Mouse (Mus musculus) kidney, embryonic 16.5 days (tissue): Measurements from ENCODE around the gene Ubb. TPM values are rescaled to one million over a fixed set of nuclear protein-coding genes. Genes with fewer than 3 reads are reported as not detected.
"Not testable (repeated sequence)": the region's sequence is repeated elsewhere in the genome, so short reads cannot be mapped to it uniquely, and the experiment has no call there.

ENCODE experiments used
- ATAC-seq: fragments of 200-750 bp; cut with Nextera tagmentation; 2 replicates; pipeline ENCODE4 v1.8.0; 2017; ENCODE audit warnings: moderate TSS enrichment; ENCODE audit not compliant: low FRiP score, low TSS enrichment
- H3K27ac ChIP-seq: fragments of 300-500 bp; sonication (generic); 2 replicates; pipeline ENCODE4 v1.5.1; 2014; ENCODE audit warnings: low read length
- H3K27me3 ChIP-seq: fragments of 300-500 bp; sonication (generic); 2 replicates; pipeline ENCODE4 v1.6.1; 2014; ENCODE audit warnings: low read length, control low read depth, mixed read lengths; ENCODE audit not compliant: insufficient read depth
- H3K36me3 ChIP-seq: fragments of 300-500 bp; sonication (generic); 2 replicates; pipeline ENCODE4 v1.6.1; 2014; ENCODE audit warnings: low read length, control low read depth, mixed read lengths; ENCODE audit not compliant: insufficient read depth
- H3K4me1 ChIP-seq: fragments of 300-500 bp; sonication (generic); 2 replicates; pipeline ENCODE4 v1.6.1; 2014; ENCODE audit warnings: low read length, control low read depth, mixed read lengths; ENCODE audit not compliant: insufficient read depth
- H3K4me2 ChIP-seq: fragments of 300-500 bp; sonication (generic); replicated peaks from 2 replicates; pipeline ENCODE4 v1.6.1; 2014; ENCODE audit warnings: low read depth, low read length
- H3K4me3 ChIP-seq: fragments of 300-500 bp; sonication (generic); 2 replicates; pipeline ENCODE4 v1.5.1; 2014; ENCODE audit warnings: mild to moderate bottlenecking, low read length
- H3K9ac ChIP-seq: fragments of 300-500 bp; sonication (generic); replicated peaks from 2 replicates; pipeline ENCODE4 v1.6.1; 2014; ENCODE audit warnings: low read length
- H3K9me3 ChIP-seq: fragments of 300-500 bp; sonication (generic); 2 replicates; pipeline ENCODE4 v1.6.1; 2016; ENCODE audit warnings: low read length, control low read depth
- WGBS: fragments of 180-500 bp; shearing (Covaris S2); extraction: QIAGEN DNeasy Blood & Tissue Kit; methylation state at CpG from one replicate; pipeline ENCODE4 v1.1.7; 2014; 5-methylcytosine and 5-hydroxymethylcytosine counted together
- polyA plus RNA-seq: library from polyadenylated mRNA; unstranded; fragments of >200 nt; fragmentation: Nextera tagmentation; extraction: Ambion mirVana; gene quantifications from 2 replicates; pipeline ENCODE4 v1.2.1, GENCODE M21; 2015

The Ubb gene
- 3,284 and 3,391 TPM in 2 replicates for polyA plus RNA-seq

DNA sequence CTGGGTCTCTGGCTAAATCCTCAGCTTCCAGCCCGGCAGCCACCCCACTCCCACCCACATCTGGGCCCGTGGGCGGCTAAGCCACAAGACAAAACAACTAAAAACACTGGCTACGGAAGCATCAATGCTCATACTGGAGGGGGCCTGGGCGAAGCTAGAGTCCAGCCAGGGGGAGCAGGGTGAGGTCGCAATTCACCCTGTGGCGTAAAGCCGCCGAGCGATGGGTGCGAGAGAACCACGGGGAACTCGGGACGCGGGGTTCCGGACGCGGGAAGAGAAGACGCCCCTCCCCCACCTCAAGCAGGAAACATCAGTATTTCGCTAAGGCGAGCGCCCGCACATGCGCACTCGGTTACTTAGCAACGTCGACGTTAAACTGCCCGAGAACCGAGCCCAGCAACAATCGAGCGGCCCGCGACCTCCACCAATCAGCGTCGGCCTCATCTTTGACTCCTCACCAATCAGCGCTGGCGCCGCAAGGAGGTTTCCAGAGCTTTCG lies at the start of gene Ubb:
Gene Ubb, plus strand, starts transcription at position 445 of the 499 bp plus-strand sequence.
- ATAC-seq: peak; percentile 98
- H3K4me3 ChIP-seq: peak within 1 kb of the TSS; percentile 77
- under 1% methylated on average over 40 of the region's 40 CpGs for WGBS
- peaks cover 24% of the 10 kb centered on the region; the same call in 1 of the 2 replicates for H3K36me3 ChIP-seq
- H3K9me3 ChIP-seq: no peaks in the 10 kb centered on the region
- no peaks in the 10 kb centered on the region for H3K27me3 ChIP-seq
- peak within 1 kb of the TSS; percentile 97 for H3K27ac ChIP-seq
- H3K4me1 ChIP-seq: peaks cover 32% of the 10 kb centered on the region
- H3K4me2 ChIP-seq: peak within 1 kb of the TSS; percentile 91
- peak within 1 kb of the TSS; percentile 96 for H3K9ac ChIP-seq

DNA sequence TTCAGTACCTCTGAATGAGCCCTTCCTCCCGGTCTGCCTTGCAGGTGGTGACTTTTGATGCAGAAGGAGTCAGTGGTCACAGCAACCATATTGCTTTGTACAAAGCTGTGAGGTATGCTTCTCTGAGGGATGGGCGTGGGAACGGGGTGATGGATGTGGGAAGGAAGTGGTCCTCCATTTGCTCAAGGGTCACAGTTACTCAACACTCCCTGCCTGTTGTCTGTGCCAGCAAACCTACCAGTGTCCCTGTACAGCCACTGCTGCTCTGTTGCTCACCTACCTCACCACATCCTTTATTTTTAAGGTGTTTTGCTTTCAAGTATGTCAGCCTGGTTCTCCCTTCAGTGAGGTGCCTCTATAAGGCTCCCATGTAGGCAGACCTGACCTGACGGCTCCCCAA lies 43.3 kb upstream of the Ubb start:
- H3K9me3 ChIP-seq: no peaks in the 10 kb centered on the region
- H3K27ac ChIP-seq: no peak overlapping the region
- H3K4me3 ChIP-seq: no peak overlapping the region
- no peaks in the 10 kb centered on the region for H3K27me3 ChIP-seq
- WGBS: 75% methylated on average over 4 of the region's 4 CpGs
- ATAC-seq: no peak
- H3K4me2 ChIP-seq: no peak overlapping the region
- no peaks in the 10 kb centered on the region for H3K36me3 ChIP-seq
- H3K4me1 ChIP-seq: no peaks in the 10 kb centered on the region
- no peak overlapping the region for H3K9ac ChIP-seq

DNA sequence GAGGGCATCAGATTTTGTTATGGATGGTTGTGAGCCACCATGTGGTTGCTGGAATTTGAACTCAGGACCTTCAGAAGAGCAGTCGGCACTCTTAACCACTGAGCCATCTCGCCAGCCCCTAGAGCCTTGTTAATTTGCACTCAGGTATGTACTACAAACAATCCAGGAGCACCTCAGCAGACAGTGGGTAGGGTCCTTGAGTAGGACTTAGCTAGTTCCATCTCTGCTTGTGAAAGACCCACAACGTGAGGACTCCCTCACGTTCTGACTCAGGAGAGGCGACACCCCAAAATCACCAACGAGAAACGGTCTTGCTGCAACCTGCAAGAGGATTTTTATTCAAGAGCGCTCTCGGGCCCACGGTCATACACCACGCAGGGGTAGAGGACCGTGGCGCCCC lies 42.6 kb upstream of the Ubb start:
- H3K9ac ChIP-seq, ATAC-seq, H3K27me3 ChIP-seq, H3K4me2 ChIP-seq, H3K4me3 ChIP-seq, H3K9me3 ChIP-seq, H3K27ac ChIP-seq, H3K36me3 ChIP-seq, H3K4me1 ChIP-seq: not testable (repeated sequence)
- WGBS: 91% methylated on average over 13 of the region's 13 CpGs

DNA sequence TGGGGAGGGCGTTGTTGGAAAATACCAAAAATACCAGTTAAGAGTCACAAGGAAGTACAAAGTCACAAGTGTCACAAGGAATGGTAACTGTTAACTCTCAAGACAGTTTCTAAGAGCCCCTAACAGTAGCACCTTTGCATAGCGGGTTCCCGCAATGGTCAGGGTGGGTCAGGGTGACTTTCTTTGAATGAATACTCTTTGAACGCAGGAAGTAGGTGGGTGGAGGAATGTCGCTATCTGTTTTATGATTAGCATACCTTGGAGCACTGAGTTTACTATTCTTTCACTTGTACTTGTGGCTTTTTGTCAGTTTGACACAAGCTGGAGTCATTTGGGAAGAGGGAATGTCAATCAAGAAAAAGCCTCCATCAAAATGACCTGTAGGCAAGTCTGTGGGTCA lies 42.2 kb upstream of the Ubb start:
- H3K4me2 ChIP-seq, H3K9ac ChIP-seq, H3K4me1 ChIP-seq, H3K9me3 ChIP-seq, H3K36me3 ChIP-seq, ATAC-seq, H3K27ac ChIP-seq, H3K4me3 ChIP-seq, H3K27me3 ChIP-seq: not testable (repeated sequence)
- WGBS: 96% methylated on average over 5 of the region's 5 CpGs

DNA sequence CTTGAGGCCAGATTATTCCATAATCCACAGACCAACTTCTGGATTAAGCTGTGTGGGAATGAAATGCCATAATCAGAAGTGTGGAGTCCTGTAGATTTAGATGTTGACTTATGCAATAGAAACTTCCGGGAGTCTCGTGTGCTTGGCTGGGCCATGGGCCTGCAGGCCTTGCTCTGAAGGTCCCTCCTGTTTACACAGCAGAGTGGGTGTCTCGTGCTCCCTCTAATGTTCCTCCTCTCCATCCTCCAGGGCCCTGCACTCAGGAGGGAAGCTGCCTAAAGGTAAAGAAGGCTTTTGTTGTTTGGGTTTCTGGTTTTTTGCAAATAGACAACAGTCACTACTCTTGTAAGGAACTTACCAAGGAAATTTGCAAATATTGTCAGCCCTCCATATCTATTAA lies 41.4 kb upstream of the Ubb start:
- Histone ChIP-seq H3K4me1 (no peaks in the 10 kb centered on the region), H3K4me2 (no peak overlapping the region), H3K4me3 (no peak overlapping the region), H3K9ac (no peak overlapping the region), H3K27ac (no peak overlapping the region), H3K9me3 (no peaks in the 10 kb centered on the region), H3K27me3 (no peaks in the 10 kb centered on the region), H3K36me3 (no peaks in the 10 kb centered on the region)
- 55% methylated on average over 3 of the region's 3 CpGs for WGBS
- no peak for ATAC-seq

DNA sequence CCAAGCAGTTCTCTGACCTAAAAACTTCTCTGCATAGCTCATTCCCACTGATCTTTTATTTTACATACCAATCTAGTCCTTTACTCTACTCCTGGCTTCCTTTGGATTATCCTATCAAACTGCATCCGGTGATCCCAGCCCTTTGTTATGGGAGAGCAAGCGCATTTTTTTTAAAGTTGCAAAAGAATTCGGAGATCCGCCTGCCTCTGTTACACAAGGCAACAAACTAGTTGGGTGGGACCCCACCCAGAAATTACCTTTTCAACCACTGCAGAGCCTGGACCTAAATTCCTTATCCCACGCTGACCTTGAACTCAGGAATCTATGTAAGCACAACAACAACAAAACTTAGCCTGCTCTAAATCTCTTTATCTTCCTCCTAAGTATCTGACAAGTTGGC lies 40.0 kb upstream of the Ubb start:
- WGBS: 86% methylated on average over 5 of the region's 5 CpGs
- no peak for ATAC-seq
- Histone ChIP-seq H3K4me3 (no peak overlapping the region), H3K4me1 (no peaks in the 10 kb centered on the region), H3K9ac (no peak overlapping the region), H3K9me3 (no peaks in the 10 kb centered on the region), H3K27me3 (no peaks in the 10 kb centered on the region), H3K36me3 (no peaks in the 10 kb centered on the region), H3K27ac (no peak overlapping the region), H3K4me2 (no peak overlapping the region)

DNA sequence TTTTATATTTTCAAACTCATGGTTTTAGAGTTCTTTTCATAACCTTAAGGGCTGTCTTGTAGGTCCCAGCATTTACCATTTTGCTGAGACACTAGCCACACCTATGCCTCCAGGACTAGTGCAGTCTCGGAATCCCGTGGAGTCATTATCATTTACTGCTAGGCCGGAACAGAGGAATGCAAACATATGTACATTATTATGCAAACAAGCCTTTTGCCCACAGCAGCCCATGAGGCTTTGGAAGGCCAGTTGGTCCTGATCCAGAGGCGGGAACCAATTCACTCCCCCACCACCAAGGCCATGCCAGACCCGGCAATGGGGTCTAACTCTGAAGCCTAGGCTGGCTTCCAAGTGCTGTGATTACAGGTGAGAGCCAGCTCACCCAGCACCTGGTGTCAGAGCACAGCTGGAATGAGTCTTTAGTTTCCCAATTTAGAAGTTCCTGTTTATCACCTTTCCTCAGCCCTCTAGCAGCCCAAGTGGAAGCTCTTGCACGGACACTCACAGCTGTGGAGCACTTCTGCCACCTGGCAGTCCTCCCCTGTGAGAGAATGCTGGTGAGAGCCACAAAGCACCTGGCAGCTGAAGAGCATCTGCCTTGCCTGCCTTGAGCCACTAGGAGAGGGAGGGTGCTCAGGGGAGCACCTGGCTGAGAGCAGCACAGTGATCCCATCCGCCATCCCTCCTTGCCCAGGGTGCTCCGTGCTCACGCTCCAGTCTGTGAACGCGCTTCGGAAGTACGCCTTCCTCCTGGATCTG lies 39.3 kb upstream of the Ubb start:
- 86% methylated on average over 13 of the region's 13 CpGs for WGBS

DNA sequence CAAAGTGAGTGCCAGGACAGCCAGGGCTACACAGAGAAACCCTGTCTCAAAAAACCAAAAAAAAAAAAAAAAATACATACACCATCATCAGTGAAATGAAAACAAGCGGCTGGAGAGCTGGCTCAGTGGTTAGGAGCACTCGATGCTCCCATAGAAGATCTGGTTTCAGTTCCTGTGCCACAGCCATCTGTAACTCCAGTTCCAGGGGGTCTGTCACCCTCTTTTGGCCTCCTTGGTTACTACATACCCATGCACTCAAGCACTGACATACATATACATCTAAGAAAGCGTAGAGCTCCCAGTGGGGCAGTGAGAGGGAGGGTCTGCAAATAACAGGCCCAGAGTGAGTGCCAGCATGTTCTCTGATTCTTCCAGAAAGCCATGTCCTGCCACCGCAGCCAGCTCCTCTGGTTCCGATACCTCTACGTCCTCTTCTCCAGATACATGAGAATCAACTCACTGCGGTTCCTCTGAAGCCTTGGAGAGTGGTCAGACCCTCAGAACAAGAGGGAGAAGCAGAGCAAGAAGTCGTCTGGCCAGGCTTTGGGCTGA lies 38.4 kb upstream of the Ubb start:
- Histone ChIP-seq H3K9ac (no peak overlapping the region), H3K4me2 (no peak overlapping the region), H3K27me3 (no peaks in the 10 kb centered on the region), H3K4me3 (no peak overlapping the region), H3K9me3 (no peaks in the 10 kb centered on the region), H3K27ac (no peak overlapping the region), H3K4me1 (no peaks in the 10 kb centered on the region), H3K36me3 (no peaks in the 10 kb centered on the region)
- 81% methylated on average over 8 of the region's 8 CpGs for WGBS
- ATAC-seq: no peak

More for the DNA sequence above, 39.3 kb upstream of the Ubb start:
- Histone ChIP-seq H3K9me3 (no peaks in the 10 kb centered on the region), H3K9ac (no peak overlapping the region), H3K4me3 (no peak overlapping the region), H3K4me2 (no peak overlapping the region), H3K4me1 (no peaks in the 10 kb centered on the region), H3K27me3 (no peaks in the 10 kb centered on the region), H3K36me3 (no peaks in the 10 kb centered on the region), H3K27ac (no peak overlapping the region)
- no peak for ATAC-seq

DNA sequence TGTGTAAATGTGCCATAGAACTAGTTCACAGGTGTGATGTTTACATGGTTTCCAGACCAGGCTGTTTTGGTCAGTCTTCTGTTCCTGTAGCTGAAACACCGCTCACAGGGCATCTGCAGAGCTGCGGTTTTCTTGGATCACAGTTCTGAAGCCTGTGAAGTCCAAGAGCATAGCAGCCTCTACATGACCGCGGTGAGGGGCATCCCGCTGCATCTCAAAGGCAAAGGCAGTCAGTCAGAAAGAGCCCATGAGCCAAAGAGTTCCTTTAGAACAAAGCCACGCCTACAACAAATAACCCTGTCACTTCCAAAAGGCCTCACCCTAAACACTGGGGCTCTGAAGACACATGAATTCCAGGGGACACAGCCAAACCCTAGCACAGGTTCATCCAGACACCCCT lies 37.7 kb upstream of the Ubb start:
- Histone ChIP-seq H3K9me3 (no peaks in the 10 kb centered on the region), H3K27me3 (no peaks in the 10 kb centered on the region), H3K9ac (no peak overlapping the region), H3K4me1 (no peaks in the 10 kb centered on the region), H3K27ac (no peak overlapping the region), H3K36me3 (no peaks in the 10 kb centered on the region), H3K4me2 (no peak overlapping the region), H3K4me3 (no peak overlapping the region)
- no peak for ATAC-seq
- 75% methylated on average over 6 of the region's 6 CpGs for WGBS

DNA sequence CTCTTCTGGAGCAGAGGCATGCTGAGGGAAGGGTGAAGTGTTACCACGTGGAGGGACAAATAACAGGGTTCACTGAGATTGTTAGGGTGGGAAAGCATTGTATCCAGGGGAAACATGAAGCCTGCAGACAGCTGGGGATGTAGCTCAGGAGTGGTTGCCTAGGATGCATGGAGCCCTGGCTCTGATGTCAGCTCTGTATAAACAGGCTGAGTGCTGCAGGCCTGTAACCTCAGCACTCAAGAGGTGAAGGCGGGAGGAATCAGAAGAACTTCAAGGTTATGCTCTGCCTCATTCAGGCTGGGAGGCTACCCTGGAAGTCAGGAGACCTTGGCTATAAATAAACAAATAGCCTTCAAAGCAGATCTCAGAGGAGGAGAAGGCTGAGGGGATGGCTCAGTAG lies 32.0 kb upstream of the Ubb start:
- peak; percentile 93 for ATAC-seq
- Histone ChIP-seq H3K4me3 (no peak overlapping the region), H3K4me2 (no peak overlapping the region), H3K36me3 (no peaks in the 10 kb centered on the region), H3K4me1 (no peaks in the 10 kb centered on the region), H3K9me3 (no peaks in the 10 kb centered on the region), H3K9ac (no peak overlapping the region), H3K27me3 (no peaks in the 10 kb centered on the region), H3K27ac (no peak overlapping the region)
- 23% methylated on average over 2 of the region's 2 CpGs for WGBS
